Mouse (Mus musculus) forebrain, postnatal 0 days (tissue): ENCODE measurements at regions not wholly inside any gene's neighbourhood (a gene's known extent, or its start where the extent isn't known, plus 50 kb on each side); places are given as distances from the start of the nearest gene placed in this dataset.

Source experiments
- ATAC-seq: fragments of 200-750 bp; cut with Nextera tagmentation; 2 replicates; pipeline ENCODE4 v1.8.0; 2017; ENCODE audit warnings: mild to moderate bottlenecking, moderate library complexity
- DNase-seq: peaks from one replicate; pipeline ENCODE4 v3.0.0-alpha.2; 2015
- H3K27ac ChIP-seq: fragments of 300-500 bp; sonication (generic); 2 replicates; pipeline ENCODE4 v1.5.1; 2014; ENCODE audit warnings: low read depth, mild to moderate bottlenecking, antibody characterized with exemption, low read length, moderate library complexity, mixed read lengths
- H3K27me3 ChIP-seq: fragments of 300-500 bp; sonication (generic); 2 replicates; pipeline ENCODE4 v1.6.1; 2014; ENCODE audit warnings: mild to moderate bottlenecking, low read length, mixed read lengths; ENCODE audit not compliant: insufficient read depth
- H3K36me3 ChIP-seq: fragments of 300-500 bp; sonication (generic); 2 replicates; pipeline ENCODE4 v1.6.1; 2014; ENCODE audit warnings: mild to moderate bottlenecking, moderate library complexity; ENCODE audit not compliant: insufficient read depth
- H3K4me1 ChIP-seq: fragments of 300-500 bp; sonication (generic); 2 replicates; pipeline ENCODE4 v1.6.1; 2014; ENCODE audit warnings: antibody characterized with exemption; ENCODE audit not compliant: insufficient read depth
- H3K4me2 ChIP-seq: fragments of 300-500 bp; sonication (generic); 2 replicates; pipeline ENCODE4 v1.6.1; 2014; ENCODE audit warnings: low read depth, mild to moderate bottlenecking, moderate library complexity
- H3K4me3 ChIP-seq: fragments of 300-500 bp; sonication (generic); 2 replicates; pipeline ENCODE4 v1.5.1; 2014; ENCODE audit warnings: low read depth, low read length, mixed read lengths
- H3K9ac ChIP-seq: fragments of 300-500 bp; sonication (generic); 2 replicates; pipeline ENCODE4 v1.6.1; 2014; ENCODE audit warnings: mild to moderate bottlenecking
- H3K9me3 ChIP-seq: fragments of 300-500 bp; sonication (generic); 2 replicates; pipeline ENCODE4 v1.6.1; 2016; ENCODE audit warnings: low read length
- CTCF ChIP-seq: sonication (generic); IDR thresholded peaks from 2 replicates; pipeline ENCODE4 v1.5.1; 2016; ENCODE audit warnings: antibody characterized with exemption, control low read depth, low read depth
- WGBS: fragments of 180-500 bp; shearing (Covaris S2); extraction: QIAGEN DNeasy Blood & Tissue Kit; methylation state at CpG from one replicate; pipeline ENCODE4 v1.1.7; 2014; 5-methylcytosine and 5-hydroxymethylcytosine counted together

GRCm38 (mm10) chr2:61483820-61484219 is 94.6 kb upstream of the Tank start:
- 73% methylated on average over 1 of the region's 1 CpGs for WGBS
- TF ChIP-seq CTCF, result no peak
- H3K4me2 ChIP-seq, result no peak overlapping the region

GRCm38 (mm10) chr2:61476648-61477047 is 101.7 kb upstream of the Tank start:
- ATAC-seq (peak; percentile 14; the same call in 1 of the 2 replicates), DNase-seq (peak; percentile 54)
- no peaks in the 10 kb centered on the region for H3K27me3 ChIP-seq
- no peak for TF ChIP-seq CTCF
- H3K4me1 ChIP-seq, result no peaks in the 10 kb centered on the region
- no peaks in the 10 kb centered on the region for H3K36me3 ChIP-seq
- H3K9me3 ChIP-seq, result no peaks in the 10 kb centered on the region
- no peak overlapping the region for H3K27ac ChIP-seq
- WGBS, result 54% methylated on average over 4 of the region's 4 CpGs
- H3K4me3 ChIP-seq, result no peak overlapping the region
- no peak overlapping the region for H3K9ac ChIP-seq
- H3K4me2 ChIP-seq, result no peak overlapping the region

More at GRCm38 (mm10) chr2:61483820-61484219, 94.6 kb upstream of the Tank start:
- H3K4me1 ChIP-seq, result no peaks in the 10 kb centered on the region
- H3K4me3 ChIP-seq, result no peak overlapping the region
- no peak overlapping the region for H3K9ac ChIP-seq
- no peaks in the 10 kb centered on the region for H3K9me3 ChIP-seq
- no peak for ATAC-seq
- no peaks in the 10 kb centered on the region for H3K27me3 ChIP-seq
- no peak overlapping the region for H3K27ac ChIP-seq
- H3K36me3 ChIP-seq, result no peaks in the 10 kb centered on the region
- DNase-seq, result no peak

- H3K9me3 ChIP-seq, result no peaks in the 10 kb centered on the region
- H3K27ac ChIP-seq, result no peak overlapping the region
- TF ChIP-seq CTCF, result no peak
- DNase-seq (no peak), ATAC-seq (no peak)
- H3K9ac ChIP-seq, result no peak overlapping the region
- WGBS, result 73% methylated on average over 10 of the region's 10 CpGs
- no peaks in the 10 kb centered on the region for H3K27me3 ChIP-seq
- H3K4me3 ChIP-seq, result no peak overlapping the region
- H3K36me3 ChIP-seq, result no peaks in the 10 kb centered on the region
- no peak overlapping the region for H3K4me2 ChIP-seq
- no peaks in the 10 kb centered on the region for H3K4me1 ChIP-seq
Observed at GRCm38 (mm10) chr2:61474626-61475025, 103.8 kb upstream of the Tank start.

GRCm38 (mm10) chr2:61470521-61470920 is 107.9 kb upstream of the Tank start:
- WGBS, result 93% methylated on average over 5 of the region's 5 CpGs
- H3K4me1 ChIP-seq, result no peaks in the 10 kb centered on the region
- no peaks in the 10 kb centered on the region for H3K27me3 ChIP-seq
- no peak overlapping the region for H3K9ac ChIP-seq
- no peak overlapping the region for H3K4me3 ChIP-seq
- H3K36me3 ChIP-seq, result no peaks in the 10 kb centered on the region
- TF ChIP-seq CTCF, result no peak
- no peak for DNase-seq
- H3K27ac ChIP-seq, result no peak overlapping the region
- H3K9me3 ChIP-seq, result no peaks in the 10 kb centered on the region
- ATAC-seq, result no peak
- H3K4me2 ChIP-seq, result no peak overlapping the region

GRCm38 (mm10) chr2:61470064-61470463 is 108.3 kb upstream of the Tank start:
- no peak for DNase-seq
- no peak for TF ChIP-seq CTCF
- no peak for ATAC-seq
- Histone ChIP-seq H3K4me3 (no peak overlapping the region), H3K27ac (no peak overlapping the region), H3K9me3 (no peaks in the 10 kb centered on the region), H3K9ac (no peak overlapping the region), H3K36me3 (no peaks in the 10 kb centered on the region), H3K4me2 (no peak overlapping the region), H3K27me3 (no peaks in the 10 kb centered on the region), H3K4me1 (no peaks in the 10 kb centered on the region)

GRCm38 (mm10) chr2:61455902-61456301 is 122.5 kb upstream of the Tank start:
- no peaks in the 10 kb centered on the region for H3K27me3 ChIP-seq
- H3K4me3 ChIP-seq, result no peak overlapping the region
- peak; percentile 42 for DNase-seq
- H3K36me3 ChIP-seq, result no peaks in the 10 kb centered on the region
- no peak overlapping the region for H3K9ac ChIP-seq
- TF ChIP-seq CTCF, result peak; percentile 65
- WGBS, result 24% methylated on average over 5 of the region's 5 CpGs
- no peak overlapping the region for H3K4me2 ChIP-seq
- H3K27ac ChIP-seq, result no peak overlapping the region
- no peak for ATAC-seq
- H3K9me3 ChIP-seq, result no peaks in the 10 kb centered on the region
- no peaks in the 10 kb centered on the region for H3K4me1 ChIP-seq

GRCm38 (mm10) chr2:61454729-61455128 is 123.7 kb upstream of the Tank start:
- H3K4me1 ChIP-seq, result no peaks in the 10 kb centered on the region
- DNase-seq, result no peak
- H3K27me3 ChIP-seq, result no peaks in the 10 kb centered on the region
- no peaks in the 10 kb centered on the region for H3K9me3 ChIP-seq
- H3K4me2 ChIP-seq, result 0 out of 2 replicates have a peak overlapping the region, but pooled peaks have one; percentile 42
- H3K4me3 ChIP-seq, result no peak overlapping the region
- WGBS, result 32% methylated on average over 9 of the region's 9 CpGs
- ATAC-seq, result peak; percentile 40; the same call in 1 of the 2 replicates
- TF ChIP-seq CTCF, result no peak
- H3K9ac ChIP-seq, result 0 out of 2 replicates have a peak overlapping the region, but pooled peaks have one; percentile 15
- H3K27ac ChIP-seq, result no peak overlapping the region
- no peaks in the 10 kb centered on the region for H3K36me3 ChIP-seq

GRCm38 (mm10) chr2:61454311-61454728 is 124.1 kb upstream of the Tank start:
- no peak overlapping the region for H3K27ac ChIP-seq
- 2% methylated on average over 12 of the region's 12 CpGs for WGBS

More at GRCm38 (mm10) chr2:61454311-61454728, 124.1 kb upstream of the Tank start:
- peak overlapping the region; percentile 36 for H3K4me3 ChIP-seq
- TF ChIP-seq CTCF, result peak; percentile 88
- peak; percentile 94 for DNase-seq
- peak; percentile 88 for ATAC-seq
- no peaks in the 10 kb centered on the region for H3K36me3 ChIP-seq
- peak overlapping the region; percentile 15 for H3K9ac ChIP-seq
- peak overlapping the region; percentile 42 for H3K4me2 ChIP-seq
- no peaks in the 10 kb centered on the region for H3K4me1 ChIP-seq
- no peaks in the 10 kb centered on the region for H3K27me3 ChIP-seq
- no peaks in the 10 kb centered on the region for H3K9me3 ChIP-seq
